Mouse (Mus musculus): ENCODE measurements at regions not wholly inside any gene's neighbourhood (a gene's known extent, or its start where the extent isn't known, plus 50 kb on each side); places are given as distances from the start of the nearest gene placed in this dataset.

- 63% methylated on average over 1 of the region's 1 CpGs for WGBS (ENCODE audit: insufficient replicate concordance)
- Histone ChIP-seq H3K4me3 (ENCODE audit: low read depth, low read length) (no peak overlapping the region), H3K27me3 (ENCODE audit: control insufficient read depth, insufficient read depth, low read length) (no peaks in the 10 kb centered on the region), H3K9ac (ENCODE audit: low read depth, low read length) (no peak overlapping the region), H3K27ac (ENCODE audit: low read depth, low read length) (no peak overlapping the region), H3K9me3 (replicated peaks; ENCODE audit: control insufficient read depth, low read length) (no peaks in the 10 kb centered on the region), H3K36me3 (ENCODE audit: control insufficient read depth, insufficient read depth, low read length) (no peaks in the 10 kb centered on the region), H3K4me1 (ENCODE audit: control insufficient read depth, insufficient read depth, low read length) (no peaks in the 10 kb centered on the region), H3K4me2 (no peak overlapping the region)
- ATAC-seq (replicated peaks; ENCODE audit: insufficient number of reproducible peaks, low FRiP score, low TSS enrichment) = no peak
Observed at GRCm38 (mm10) chr4:64640976-64641375, 483.0 kb upstream of the Pappa start.

- ATAC-seq (replicated peaks; ENCODE audit: insufficient number of reproducible peaks, low FRiP score, low TSS enrichment) = no peak
- 69% methylated on average over 2 of the region's 2 CpGs for WGBS (ENCODE audit: insufficient replicate concordance)
- H3K9ac ChIP-seq (ENCODE audit: low read depth, low read length) = no peak overlapping the region
Observed at GRCm38 (mm10) chr4:64645141-64645540, 478.8 kb upstream of the Pappa start.

GRCm38 (mm10) chr4:64654157-64654556, 469.8 kb upstream of the Pappa start:
- Histone ChIP-seq H3K4me2 (no peak overlapping the region), H3K4me1 (ENCODE audit: control insufficient read depth, insufficient read depth, low read length) (no peaks in the 10 kb centered on the region), H3K9ac (ENCODE audit: low read depth, low read length) (no peak overlapping the region), H3K9me3 (replicated peaks; ENCODE audit: control insufficient read depth, low read length) (no peaks in the 10 kb centered on the region), H3K36me3 (ENCODE audit: control insufficient read depth, insufficient read depth, low read length) (no peaks in the 10 kb centered on the region), H3K27me3 (ENCODE audit: control insufficient read depth, insufficient read depth, low read length) (no peaks in the 10 kb centered on the region), H3K27ac (ENCODE audit: low read depth, low read length) (no peak overlapping the region), H3K4me3 (ENCODE audit: low read depth, low read length) (no peak overlapping the region)
- ATAC-seq (replicated peaks; ENCODE audit: insufficient number of reproducible peaks, low FRiP score, low TSS enrichment) = no peak
- 75% methylated on average over 3 of the region's 3 CpGs for WGBS (ENCODE audit: insufficient replicate concordance)

More at GRCm38 (mm10) chr4:64645141-64645540, 478.8 kb upstream of the Pappa start:
- H3K4me2 ChIP-seq = no peak overlapping the region
- H3K4me3 ChIP-seq (ENCODE audit: low read depth, low read length) = no peak overlapping the region
- no peaks in the 10 kb centered on the region for H3K9me3 ChIP-seq (replicated peaks; ENCODE audit: control insufficient read depth, low read length)
- H3K4me1 ChIP-seq (ENCODE audit: control insufficient read depth, insufficient read depth, low read length) = no peaks in the 10 kb centered on the region
- H3K27ac ChIP-seq (ENCODE audit: low read depth, low read length) = no peak overlapping the region
- no peaks in the 10 kb centered on the region for H3K27me3 ChIP-seq (ENCODE audit: control insufficient read depth, insufficient read depth, low read length)
- no peaks in the 10 kb centered on the region for H3K36me3 ChIP-seq (ENCODE audit: control insufficient read depth, insufficient read depth, low read length)

- no peak overlapping the region for H3K27ac ChIP-seq (ENCODE audit: low read depth, low read length)
- ATAC-seq (replicated peaks; ENCODE audit: insufficient number of reproducible peaks, low FRiP score, low TSS enrichment) = no peak
- no peak overlapping the region for H3K4me2 ChIP-seq
- no peaks in the 10 kb centered on the region for H3K9me3 ChIP-seq (replicated peaks; ENCODE audit: control insufficient read depth, low read length)
- no peaks in the 10 kb centered on the region for H3K27me3 ChIP-seq (ENCODE audit: control insufficient read depth, insufficient read depth, low read length)
- H3K4me1 ChIP-seq (ENCODE audit: control insufficient read depth, insufficient read depth, low read length) = no peaks in the 10 kb centered on the region
- H3K9ac ChIP-seq (ENCODE audit: low read depth, low read length) = no peak overlapping the region
- H3K4me3 ChIP-seq (ENCODE audit: low read depth, low read length) = no peak overlapping the region
- H3K36me3 ChIP-seq (ENCODE audit: control insufficient read depth, insufficient read depth, low read length) = no peaks in the 10 kb centered on the region
Observed at GRCm38 (mm10) chr4:64655534-64655933, 468.4 kb upstream of the Pappa start.

GRCm38 (mm10) chr4:64663722-64664121, 460.3 kb upstream of the Pappa start:
- H3K4me3 ChIP-seq (ENCODE audit: low read depth, low read length) = no peak overlapping the region
- H3K4me1 ChIP-seq (ENCODE audit: control insufficient read depth, insufficient read depth, low read length) = no peaks in the 10 kb centered on the region
- no peaks in the 10 kb centered on the region for H3K9me3 ChIP-seq (replicated peaks; ENCODE audit: control insufficient read depth, low read length)
- no peak overlapping the region for H3K9ac ChIP-seq (ENCODE audit: low read depth, low read length)
- H3K36me3 ChIP-seq (ENCODE audit: control insufficient read depth, insufficient read depth, low read length) = no peaks in the 10 kb centered on the region
- no peak overlapping the region for H3K27ac ChIP-seq (ENCODE audit: low read depth, low read length)
- no peak overlapping the region for H3K4me2 ChIP-seq
- H3K27me3 ChIP-seq (ENCODE audit: control insufficient read depth, insufficient read depth, low read length) = no peaks in the 10 kb centered on the region
- no peak for ATAC-seq (replicated peaks; ENCODE audit: insufficient number of reproducible peaks, low FRiP score, low TSS enrichment)
- WGBS (ENCODE audit: insufficient replicate concordance) = 77% methylated on average over 2 of the region's 2 CpGs

GRCm38 (mm10) chr4:64667998-64668397, 456.0 kb upstream of the Pappa start:
- H3K27me3 ChIP-seq (ENCODE audit: control insufficient read depth, insufficient read depth, low read length) = no peaks in the 10 kb centered on the region
- no peak overlapping the region for H3K27ac ChIP-seq (ENCODE audit: low read depth, low read length)
- H3K36me3 ChIP-seq (ENCODE audit: control insufficient read depth, insufficient read depth, low read length) = no peaks in the 10 kb centered on the region
- no peaks in the 10 kb centered on the region for H3K9me3 ChIP-seq (replicated peaks; ENCODE audit: control insufficient read depth, low read length)
- no peaks in the 10 kb centered on the region for H3K4me1 ChIP-seq (ENCODE audit: control insufficient read depth, insufficient read depth, low read length)
- 76% methylated on average over 3 of the region's 3 CpGs for WGBS (ENCODE audit: insufficient replicate concordance)
- no peak overlapping the region for H3K4me2 ChIP-seq
- H3K9ac ChIP-seq (ENCODE audit: low read depth, low read length) = no peak overlapping the region
- ATAC-seq (replicated peaks; ENCODE audit: insufficient number of reproducible peaks, low FRiP score, low TSS enrichment) = no peak
- no peak overlapping the region for H3K4me3 ChIP-seq (ENCODE audit: low read depth, low read length)

GRCm38 (mm10) chr4:64669722-64670121, 454.3 kb upstream of the Pappa start:
- no peak overlapping the region for H3K9ac ChIP-seq (ENCODE audit: low read depth, low read length)
- no peak for ATAC-seq (replicated peaks; ENCODE audit: insufficient number of reproducible peaks, low FRiP score, low TSS enrichment)
- no peaks in the 10 kb centered on the region for H3K36me3 ChIP-seq (ENCODE audit: control insufficient read depth, insufficient read depth, low read length)
- no peaks in the 10 kb centered on the region for H3K27me3 ChIP-seq (ENCODE audit: control insufficient read depth, insufficient read depth, low read length)
- no peaks in the 10 kb centered on the region for H3K9me3 ChIP-seq (replicated peaks; ENCODE audit: control insufficient read depth, low read length)
- no peak overlapping the region for H3K4me3 ChIP-seq (ENCODE audit: low read depth, low read length)
- no peak overlapping the region for H3K27ac ChIP-seq (ENCODE audit: low read depth, low read length)
- H3K4me1 ChIP-seq (ENCODE audit: control insufficient read depth, insufficient read depth, low read length) = no peaks in the 10 kb centered on the region
- no peak overlapping the region for H3K4me2 ChIP-seq
- 72% methylated on average over 2 of the region's 2 CpGs for WGBS (ENCODE audit: insufficient replicate concordance)

GRCm38 (mm10) chr4:64676438-64676837, 447.5 kb upstream of the Pappa start:
- no peak overlapping the region for H3K4me2 ChIP-seq
- H3K9me3 ChIP-seq (replicated peaks; ENCODE audit: control insufficient read depth, low read length) = no peaks in the 10 kb centered on the region
- no peak for ATAC-seq (replicated peaks; ENCODE audit: insufficient number of reproducible peaks, low FRiP score, low TSS enrichment)
- H3K27ac ChIP-seq (ENCODE audit: low read depth, low read length) = no peak overlapping the region
- H3K27me3 ChIP-seq (ENCODE audit: control insufficient read depth, insufficient read depth, low read length) = no peaks in the 10 kb centered on the region
- no peak overlapping the region for H3K4me3 ChIP-seq (ENCODE audit: low read depth, low read length)
- no peaks in the 10 kb centered on the region for H3K36me3 ChIP-seq (ENCODE audit: control insufficient read depth, insufficient read depth, low read length)
- 64% methylated on average over 6 of the region's 6 CpGs for WGBS (ENCODE audit: insufficient replicate concordance)
- H3K9ac ChIP-seq (ENCODE audit: low read depth, low read length) = no peak overlapping the region
- no peaks in the 10 kb centered on the region for H3K4me1 ChIP-seq (ENCODE audit: control insufficient read depth, insufficient read depth, low read length)

GRCm38 (mm10) chr4:64676881-64677280, 447.1 kb upstream of the Pappa start:
- H3K4me1 ChIP-seq (ENCODE audit: control insufficient read depth, insufficient read depth, low read length) = no peaks in the 10 kb centered on the region
- no peak overlapping the region for H3K27ac ChIP-seq (ENCODE audit: low read depth, low read length)
- ATAC-seq (replicated peaks; ENCODE audit: insufficient number of reproducible peaks, low FRiP score, low TSS enrichment) = no peak
- no peak overlapping the region for H3K4me3 ChIP-seq (ENCODE audit: low read depth, low read length)
- WGBS (ENCODE audit: insufficient replicate concordance) = 79% methylated on average over 5 of the region's 5 CpGs
- no peaks in the 10 kb centered on the region for H3K36me3 ChIP-seq (ENCODE audit: control insufficient read depth, insufficient read depth, low read length)
- no peaks in the 10 kb centered on the region for H3K9me3 ChIP-seq (replicated peaks; ENCODE audit: control insufficient read depth, low read length)
- H3K27me3 ChIP-seq (ENCODE audit: control insufficient read depth, insufficient read depth, low read length) = no peaks in the 10 kb centered on the region
- no peak overlapping the region for H3K9ac ChIP-seq (ENCODE audit: low read depth, low read length)
- H3K4me2 ChIP-seq = no peak overlapping the region
